Mouse (Mus musculus): ENCODE data around the gene Ubxn11. TPM values are rescaled to one million over a fixed set of nuclear protein-coding genes. Genes with fewer than 3 reads are reported as not detected.

The Ubxn11 gene
- polyA plus RNA-seq, 1 experiment from 2014 or later = 17.2 TPM

- H3K4me1 ChIP-seq = peaks cover 22% of the 10 kb centered on the region
- ATAC-seq (replicated peaks) = no peak
- WGBS = 93% methylated on average over 6 of the region's 6 CpGs
Observed at GRCm38 (mm10) chr4:134123147-134123546, 20.8 kb downstream of the Ubxn11 start.

DNA sequence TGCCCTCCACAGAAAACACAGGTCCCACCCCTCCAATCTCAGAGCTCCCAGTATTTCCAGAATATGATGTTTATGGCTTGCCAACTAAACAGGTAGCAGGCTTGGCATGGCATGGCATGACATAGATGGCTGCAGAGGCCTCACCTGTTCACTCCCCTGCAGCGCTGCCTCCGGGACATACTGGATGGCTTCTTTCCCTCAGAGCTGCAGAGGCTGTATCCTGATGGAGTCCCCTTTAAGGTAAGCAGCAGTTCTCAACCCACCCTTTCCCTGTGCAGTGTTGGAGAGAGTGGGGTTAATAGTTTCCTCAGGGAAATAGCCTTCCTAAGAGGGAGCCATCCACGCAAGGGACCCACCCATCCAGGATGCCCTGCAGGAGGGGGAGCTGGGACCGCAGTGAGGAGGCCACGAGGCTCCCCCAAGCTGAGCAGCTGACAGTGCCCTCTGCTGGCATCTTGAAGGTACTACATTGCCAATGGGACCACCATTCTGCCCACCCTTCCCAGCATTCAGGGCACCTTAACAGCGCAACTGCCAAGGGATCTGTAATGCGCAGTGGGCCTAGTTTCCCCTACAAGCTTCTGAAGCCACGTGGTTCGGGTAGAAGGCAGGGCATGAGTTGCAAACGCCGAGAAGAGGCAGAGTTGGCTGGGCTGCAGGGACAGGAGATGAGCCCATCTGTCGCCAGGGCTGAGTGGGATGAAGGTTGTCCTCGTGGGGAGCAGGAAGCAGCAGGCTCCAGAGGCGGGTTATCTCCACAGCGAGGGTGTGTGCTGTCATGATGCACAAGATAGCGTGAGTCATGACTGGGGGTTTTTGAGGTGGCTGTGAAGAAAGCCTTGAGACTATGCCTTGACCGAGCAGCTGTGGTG, 21.5 kb downstream of the Ubxn11 start:
- peaks cover 23% of the 10 kb centered on the region for H3K4me1 ChIP-seq
- no peaks in the 10 kb centered on the region for H3K9me3 ChIP-seq
- no peak for ATAC-seq (replicated peaks)
- no peak overlapping the region for H3K4me3 ChIP-seq
- H3K36me3 ChIP-seq (replicated peaks) = no peaks in the 10 kb centered on the region
- H3K9ac ChIP-seq = no peak overlapping the region
- no peak overlapping the region for H3K4me2 ChIP-seq
- no peak overlapping the region for H3K27ac ChIP-seq
- 24% methylated on average over 17 of the region's 17 CpGs for WGBS
- no peaks in the 10 kb centered on the region for H3K27me3 ChIP-seq (replicated peaks)

More at GRCm38 (mm10) chr4:134123147-134123546, 20.8 kb downstream of the Ubxn11 start:
- no peaks in the 10 kb centered on the region for H3K27me3 ChIP-seq (replicated peaks)
- H3K27ac ChIP-seq = no peak overlapping the region
- H3K9ac ChIP-seq = no peak overlapping the region
- no peak overlapping the region for H3K4me3 ChIP-seq
- H3K9me3 ChIP-seq = no peaks in the 10 kb centered on the region
- H3K4me2 ChIP-seq = no peak overlapping the region
- H3K36me3 ChIP-seq (replicated peaks) = no peaks in the 10 kb centered on the region

DNA sequence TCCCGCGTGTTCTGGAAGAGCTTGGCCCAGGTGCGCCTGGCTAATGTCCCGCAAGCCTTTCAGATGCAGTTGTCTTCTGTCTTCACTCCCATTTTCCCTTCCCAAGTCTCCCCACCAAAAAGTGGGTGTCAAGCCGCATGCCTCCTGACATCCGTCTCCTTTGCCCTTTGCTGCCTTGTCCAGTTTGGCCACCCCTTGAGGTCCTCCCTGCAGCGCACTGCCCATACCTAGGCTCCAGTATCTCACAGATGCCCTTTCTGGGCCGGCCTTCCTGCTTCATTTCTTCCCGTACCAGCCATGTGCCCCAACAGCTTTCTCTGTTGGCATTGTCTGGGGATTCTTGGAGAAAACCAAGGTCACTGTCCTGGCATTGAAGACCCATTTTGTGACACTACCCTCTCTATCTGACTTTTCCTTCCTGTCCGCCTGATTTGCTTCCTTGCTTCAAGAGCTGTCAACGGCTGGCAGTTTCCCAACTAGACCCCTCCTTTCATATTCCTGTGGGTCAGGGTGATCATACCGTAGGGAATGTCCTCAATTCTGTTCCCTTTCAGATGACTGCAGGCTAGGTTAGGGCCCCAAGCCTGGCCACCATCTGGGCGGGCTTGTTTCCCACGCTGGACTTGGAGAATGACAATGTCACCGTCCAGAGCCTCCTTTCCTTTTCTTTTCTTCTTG, 23.2 kb downstream of the Ubxn11 start:
- Histone ChIP-seq H3K4me2 (no peak overlapping the region), H3K27me3 (replicated peaks) (no peaks in the 10 kb centered on the region), H3K27ac (no peak overlapping the region), H3K4me1 (peaks cover 29% of the 10 kb centered on the region), H3K4me3 (no peak overlapping the region), H3K36me3 (replicated peaks) (no peaks in the 10 kb centered on the region), H3K9ac (no peak overlapping the region), H3K9me3 (no peaks in the 10 kb centered on the region)
- ATAC-seq (replicated peaks) = no peak
- 87% methylated on average over 15 of the region's 15 CpGs for whole genome bisulfite sequencing

- Histone ChIP-seq H3K4me1 (peaks cover 29% of the 10 kb centered on the region), H3K9ac (no peak overlapping the region), H3K4me2 (peak overlapping the region; percentile 91; the same call in 1 of the 2 replicates), H3K36me3 (replicated peaks) (no peaks in the 10 kb centered on the region), H3K27ac (no peak overlapping the region), H3K4me3 (no peak overlapping the region), H3K9me3 (no peaks in the 10 kb centered on the region), H3K27me3 (replicated peaks) (no peaks in the 10 kb centered on the region)
- no peak for ATAC-seq (replicated peaks)
- 89% methylated on average over 21 of the region's 21 CpGs for WGBS
Observed at GRCm38 (mm10) chr4:134126300-134127120, 24.1 kb downstream of the Ubxn11 start.

GRCm38 (mm10) chr4:134127121-134127455, 24.7 kb downstream of the Ubxn11 start:
- H3K9me3 ChIP-seq = no peaks in the 10 kb centered on the region
- no peaks in the 10 kb centered on the region for H3K36me3 ChIP-seq (replicated peaks)
- H3K9ac ChIP-seq = no peak overlapping the region
- H3K27ac ChIP-seq = no peak overlapping the region
- WGBS = 89% methylated on average over 7 of the region's 7 CpGs
- H3K27me3 ChIP-seq (replicated peaks) = no peaks in the 10 kb centered on the region
- H3K4me1 ChIP-seq = peaks cover 29% of the 10 kb centered on the region
- H3K4me3 ChIP-seq = no peak overlapping the region
- ATAC-seq (replicated peaks) = no peak
- H3K4me2 ChIP-seq = peak overlapping the region; percentile 91

DNA sequence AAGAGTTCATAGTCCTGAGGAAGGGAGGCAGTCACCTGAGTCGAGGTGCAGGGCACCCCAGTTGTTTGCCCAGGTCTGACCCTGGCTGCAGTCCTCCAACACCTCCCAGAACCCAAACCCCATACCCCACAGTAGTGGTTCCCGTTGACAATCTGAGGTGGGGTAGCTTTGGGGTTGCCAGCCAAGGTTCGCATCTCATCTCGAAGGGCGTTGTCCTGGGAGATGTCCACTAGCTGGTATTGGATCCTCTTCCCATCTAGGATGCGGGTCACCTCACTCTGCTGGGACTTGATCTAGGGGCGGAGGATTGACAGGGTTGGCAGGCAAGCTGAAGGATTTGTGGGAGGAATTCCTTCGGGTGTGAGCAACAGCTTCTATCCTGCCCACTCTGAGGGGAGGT, 25.4 kb downstream of the Ubxn11 start:
- no peak for ATAC-seq (replicated peaks)
- H3K4me1 ChIP-seq = peaks cover 29% of the 10 kb centered on the region
- WGBS = 55% methylated on average over 8 of the region's 8 CpGs

DNA sequence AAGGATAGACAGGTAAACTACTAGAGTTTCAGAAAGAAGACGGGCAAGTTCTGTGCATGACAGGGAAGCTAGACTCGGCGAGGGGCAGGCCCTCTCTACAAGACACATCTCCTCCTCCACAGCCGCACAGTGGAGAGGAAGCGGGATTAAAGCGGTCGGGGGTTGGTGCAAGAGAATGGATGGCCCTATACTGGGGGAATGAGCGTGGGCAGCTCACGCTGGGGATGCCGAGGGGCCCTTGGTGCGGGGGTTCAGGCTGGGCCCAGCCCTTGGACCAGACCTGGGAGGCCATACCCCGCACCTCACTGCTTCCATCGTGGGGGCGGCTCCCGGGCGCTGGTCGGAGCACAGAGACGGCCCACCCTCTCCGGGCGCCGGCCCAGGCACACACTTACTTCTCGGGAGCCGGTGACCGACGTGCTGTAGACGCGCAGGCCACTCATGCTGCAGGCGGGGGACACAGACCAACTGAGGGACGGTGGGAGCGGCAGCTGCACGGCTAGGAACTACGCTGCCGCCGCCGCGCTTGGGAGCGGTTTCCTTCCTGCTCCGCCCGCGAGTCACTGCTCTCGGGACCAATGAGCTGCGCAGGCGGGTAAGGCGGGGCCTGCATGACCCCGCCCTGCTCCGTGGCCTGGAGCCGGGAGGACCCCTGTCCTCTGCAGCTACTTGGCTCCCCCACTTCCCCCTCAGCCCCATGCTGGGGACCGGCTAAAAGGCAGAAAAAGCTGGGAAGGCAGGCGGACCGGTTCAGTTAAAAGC, 26.0 kb downstream of the Ubxn11 start, which contains the start of gene Sh3bgrl3:
Gene Sh3bgrl3 (minus strand): TSS at position 569 of the 762 bp plus-strand sequence.
- Histone ChIP-seq H3K27me3 (replicated peaks) (no peaks in the 10 kb centered on the region), H3K36me3 (replicated peaks) (no peaks in the 10 kb centered on the region), H3K4me1 (peaks cover 29% of the 10 kb centered on the region), H3K9ac (peak within 1 kb of the TSS; percentile 95), H3K9me3 (no peaks in the 10 kb centered on the region), H3K4me3 (peak within 1 kb of the TSS; percentile 88), H3K27ac (peak within 1 kb of the TSS; percentile 80), H3K4me2 (peak within 1 kb of the TSS; percentile 91)
- peak; percentile 94 for ATAC-seq (replicated peaks)
- under 1% methylated on average over 50 of the region's 50 CpGs for WGBS

More for the DNA sequence above, 25.4 kb downstream of the Ubxn11 start:
- Histone ChIP-seq H3K9me3 (no peaks in the 10 kb centered on the region), H3K27me3 (replicated peaks) (no peaks in the 10 kb centered on the region), H3K36me3 (replicated peaks) (no peaks in the 10 kb centered on the region), H3K4me3 (peak overlapping the region; percentile 88), H3K9ac (peak overlapping the region; percentile 95), H3K4me2 (peak overlapping the region; percentile 91), H3K27ac (peak overlapping the region; percentile 80)

DNA sequence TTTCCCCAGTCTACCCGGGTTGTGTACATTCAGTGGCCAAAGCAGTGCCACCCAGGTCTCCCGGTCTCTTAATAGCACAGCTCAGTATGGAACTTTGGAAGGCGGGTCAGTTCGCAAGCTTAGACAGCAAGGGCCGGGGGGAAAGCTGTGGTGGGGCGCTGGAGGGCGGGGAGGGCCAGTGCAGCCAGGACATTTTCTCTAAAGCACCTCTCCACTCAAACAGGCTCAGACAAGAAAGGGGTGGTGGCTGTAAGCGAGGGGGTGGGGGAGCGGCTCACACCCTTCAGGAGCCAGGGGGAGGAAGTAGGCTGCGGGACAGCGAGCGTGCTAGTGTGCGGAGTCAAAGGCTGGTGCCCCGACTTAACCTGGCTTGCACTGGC, 26.6 kb downstream of the Ubxn11 start:
- H3K4me3 ChIP-seq = peak overlapping the region; percentile 88
- peak overlapping the region; percentile 91 for H3K4me2 ChIP-seq
- H3K9ac ChIP-seq = peak overlapping the region; percentile 95
- ATAC-seq (replicated peaks) = no peak; the same call in 1 of the 2 replicates
- peaks cover 25% of the 10 kb centered on the region for H3K4me1 ChIP-seq
- no peaks in the 10 kb centered on the region for H3K9me3 ChIP-seq
- WGBS = 6% methylated on average over 14 of the region's 14 CpGs
- H3K27ac ChIP-seq = peak overlapping the region; percentile 80
- no peaks in the 10 kb centered on the region for H3K27me3 ChIP-seq (replicated peaks)
- H3K36me3 ChIP-seq (replicated peaks) = no peaks in the 10 kb centered on the region

DNA sequence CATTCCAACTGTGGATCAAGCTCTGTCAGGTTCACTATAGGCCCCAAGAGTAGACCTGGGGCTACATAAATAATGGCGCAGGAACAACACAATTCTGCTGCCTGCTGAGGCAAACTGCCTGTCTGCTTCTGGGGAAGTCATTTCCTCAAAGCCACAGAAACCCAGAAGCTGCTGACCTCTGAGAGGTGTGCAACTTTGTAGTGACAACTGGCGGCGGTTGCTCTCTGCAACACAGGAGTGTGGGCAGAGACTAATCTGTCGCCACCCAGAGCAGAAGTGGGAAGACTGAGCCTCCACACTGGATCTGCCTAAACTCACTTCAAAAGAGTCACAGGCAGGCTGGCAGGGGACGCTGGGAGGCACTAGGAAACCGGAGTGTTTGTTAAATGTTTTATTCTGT, 27.1 kb downstream of the Ubxn11 start:
- Histone ChIP-seq H3K27ac (peak overlapping the region; percentile 80; the same call in 1 of the 2 replicates), H3K4me1 (peaks cover 23% of the 10 kb centered on the region), H3K9me3 (no peaks in the 10 kb centered on the region), H3K27me3 (replicated peaks) (no peaks in the 10 kb centered on the region), H3K36me3 (replicated peaks) (no peaks in the 10 kb centered on the region), H3K9ac (0 out of 2 replicates have a peak overlapping the region, but pooled peaks have one; percentile 95), H3K4me3 (0 out of 2 replicates have a peak overlapping the region, but pooled peaks have one; percentile 88), H3K4me2 (peak overlapping the region; percentile 91)
- no peak for ATAC-seq (replicated peaks)
- WGBS = 51% methylated on average over 6 of the region's 6 CpGs

DNA sequence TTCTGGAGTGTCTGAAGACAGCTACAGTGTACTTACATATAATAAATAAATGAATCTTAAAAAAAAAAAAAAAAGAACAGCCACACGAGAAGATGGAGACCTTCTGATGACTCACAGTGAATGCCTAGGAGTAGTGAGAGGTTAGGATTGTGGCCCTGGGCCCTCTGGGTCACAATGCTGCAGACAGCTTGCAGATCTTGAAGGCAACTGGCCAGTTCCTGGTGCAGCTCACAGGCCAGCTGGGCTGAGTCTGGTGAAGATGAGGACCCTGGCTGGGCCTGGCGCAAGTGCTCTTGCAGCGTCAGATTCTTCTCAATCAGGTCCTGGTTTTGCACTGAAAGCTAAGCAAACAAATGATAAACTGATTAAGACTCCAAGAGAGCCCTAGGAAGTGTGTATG, 29.7 kb downstream of the Ubxn11 start:
- Histone ChIP-seq H3K27ac (no peak overlapping the region), H3K9me3 (no peaks in the 10 kb centered on the region), H3K4me1 (peaks cover 18% of the 10 kb centered on the region), H3K9ac (no peak overlapping the region), H3K27me3 (replicated peaks) (no peaks in the 10 kb centered on the region), H3K4me2 (no peak overlapping the region), H3K4me3 (no peak overlapping the region), H3K36me3 (replicated peaks) (no peaks in the 10 kb centered on the region)
- WGBS = 89% methylated on average over 3 of the region's 3 CpGs
- no peak for ATAC-seq (replicated peaks)

GRCm38 (mm10) chr4:134132519-134133095, 30.2 kb downstream of the Ubxn11 start:
- no peaks in the 10 kb centered on the region for H3K27me3 ChIP-seq (replicated peaks)
- no peak overlapping the region for H3K9ac ChIP-seq
- no peak for ATAC-seq (replicated peaks)
- no peaks in the 10 kb centered on the region for H3K9me3 ChIP-seq
- H3K4me1 ChIP-seq = peaks cover 13% of the 10 kb centered on the region
- no peak overlapping the region for H3K27ac ChIP-seq
- no peak overlapping the region for H3K4me3 ChIP-seq
- no peaks in the 10 kb centered on the region for H3K36me3 ChIP-seq (replicated peaks)
- 89% methylated on average over 8 of the region's 8 CpGs for WGBS
- no peak overlapping the region for H3K4me2 ChIP-seq

All from midbrain, embryonic 15.5 days (tissue).